Mouse (Mus musculus) heart, adult 10 weeks (tissue): ENCODE data around the gene Tmem207. TPM values are rescaled to one million over a fixed set of nuclear protein-coding genes. Genes with fewer than 3 reads are reported as not detected.

Experiments used
- polyA plus RNA-seq: library from polyadenylated mRNA; stranded (reverse); fragments of 350-450 nt; fragmentation: Illumina TruSeq; extraction: RNeasy Lipid Tissue Mini Kit (QIAGEN cat#74804); gene quantifications from one replicate; pipeline ENCODE4 v1.2.3, GENCODE M21; 2014; ENCODE audit warnings: low read depth, low replicate concordance

Gene Tmem207
- polyA plus RNA-seq = not detected

GRCm38 (mm10) chr16:26526669-26527068 lies at the start of gene Tmem207:
Tmem207 (minus strand) TSS chr16:26526769.

DNA sequence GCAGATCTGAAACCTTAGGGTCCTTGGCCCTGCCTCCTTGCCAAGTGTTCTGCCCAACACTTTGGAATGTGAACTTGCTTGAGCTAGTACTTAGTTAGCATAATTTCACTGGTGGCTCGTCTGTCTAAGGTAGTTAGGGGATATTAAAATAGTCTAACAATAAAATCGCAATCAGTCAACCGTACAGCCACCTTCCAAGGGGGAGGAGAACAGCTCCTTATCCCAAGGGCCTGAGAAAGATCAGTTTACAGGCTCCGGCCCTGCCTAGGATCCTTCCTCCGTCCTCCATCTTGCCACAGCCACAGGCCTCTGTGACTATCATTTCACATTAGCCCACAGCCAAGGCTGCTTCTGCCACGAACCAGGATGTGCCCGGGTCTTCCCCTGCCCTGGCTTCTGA lies 63.7 kb downstream of the Tmem207 start, which contains the start of gene Cldn16:
Gene Cldn16, plus strand, starts transcription at position 301 of the 400 bp plus-strand sequence.

Other genes starting within 250 kb of the Tmem207 start
- gene Cldn1, start 154.9 kb downstream of the Tmem207 start, polyA plus RNA-seq = 0.21 TPM
- gene Cldn16, start 63.6 kb downstream of the Tmem207 start, polyA plus RNA-seq = not detected
- 4.1 TPM for gene Il1rap, start 54.9 kb upstream of the Tmem207 start, polyA plus RNA-seq